Mouse (Mus musculus) bone marrow macrophage, adult 2 months (primary cell): ENCODE measurements around the gene Hdac1. TPM values are rescaled to one million over a fixed set of nuclear protein-coding genes. Genes with fewer than 3 reads are reported as not detected.
"Not testable (repeated sequence)": the region's sequence is repeated elsewhere in the genome, so short reads cannot be mapped to it uniquely, and the experiment has no call there.

Experiments
- H3K27ac ChIP-seq: 2 replicates; pipeline ENCODE4 v1.5.1; 2012; ENCODE audit warnings: low read depth, low read length; ENCODE audit not compliant: insufficient read depth
- H3K4me1 ChIP-seq: 2 replicates; pipeline ENCODE4 v1.6.1; 2012; ENCODE audit warnings: low read length; ENCODE audit not compliant: control insufficient read depth, insufficient read depth
- H3K4me3 ChIP-seq: 2 replicates; pipeline ENCODE4 v1.5.1; 2012; ENCODE audit warnings: mild to moderate bottlenecking, low read length, moderate library complexity; ENCODE audit not compliant: insufficient read depth
- CTCF ChIP-seq: IDR thresholded peaks from 2 replicates; pipeline ENCODE4 v1.5.1; 2012; ENCODE audit warnings: low read depth, mild to moderate bottlenecking, low read length, moderate library complexity
- POLR2A ChIP-seq: IDR thresholded peaks from 2 replicates; pipeline ENCODE4 v1.6.1; 2012; ENCODE audit warnings: mild to moderate bottlenecking, low read depth, low read length, borderline replicate concordance
- polyA plus RNA-seq: library from polyadenylated mRNA; stranded (reverse); fragments of >200 nt; gene quantifications from 2 replicates; pipeline ENCODE4 v1.2.4, GENCODE M21; 2012; ENCODE audit not compliant: missing spikeins, insufficient read depth, insufficient read length

Hdac1 gene
- polyA plus RNA-seq, 1 experiment: 75.2 TPM

- no peak overlapping the region for H3K4me3 ChIP-seq
- H3K27ac ChIP-seq: no peak overlapping the region
- H3K4me1 ChIP-seq: peaks cover 9% of the 10 kb centered on the region
- no peak for TF ChIP-seq CTCF
- no peak for TF ChIP-seq POLR2A
These were observed 1.6 kb upstream of the Hdac1 start for GRCm38 (mm10) chr4:129544106-129544505.

DNA sequence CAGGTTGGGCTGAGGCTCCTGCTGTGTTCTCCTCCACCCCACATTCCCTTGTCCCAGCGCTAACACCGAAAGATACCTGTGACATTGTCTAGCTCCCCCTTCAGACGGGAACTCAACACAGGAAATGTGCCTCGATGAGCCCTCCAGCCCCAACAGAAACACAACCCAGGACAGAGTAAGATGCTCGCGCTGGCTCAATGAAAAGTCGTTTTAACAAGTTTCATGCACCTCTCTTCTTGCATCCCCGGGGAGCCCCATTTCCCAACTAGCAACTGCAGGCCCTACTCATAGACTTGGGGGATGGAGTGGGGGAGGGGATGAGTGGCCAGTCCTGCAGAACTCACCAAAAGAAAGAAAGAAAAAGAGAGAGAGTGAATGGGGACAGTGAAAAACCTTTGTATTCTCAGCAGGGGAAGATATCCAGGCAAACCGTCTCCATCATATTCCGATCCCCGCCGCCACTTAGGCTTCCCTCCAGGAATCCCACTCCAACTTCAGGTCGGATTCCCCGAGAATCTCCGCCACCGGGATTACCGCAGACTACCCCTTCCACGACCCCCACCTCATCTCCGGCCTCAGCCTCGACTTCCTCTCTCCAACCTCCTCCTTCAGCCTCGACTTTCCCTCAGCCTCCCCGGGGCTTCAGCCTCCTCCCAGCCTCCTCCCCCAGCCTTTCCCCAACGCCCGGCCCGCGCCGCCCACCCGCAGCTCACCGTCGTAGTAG lies 483 bp downstream of the Hdac1 start:
- H3K27ac ChIP-seq: no peak overlapping the region
- H3K4me1 ChIP-seq: peaks cover 9% of the 10 kb centered on the region
- TF ChIP-seq POLR2A: no peak
- no peak for TF ChIP-seq CTCF
- peak overlapping the region; percentile 62 for H3K4me3 ChIP-seq

- TF ChIP-seq POLR2A (no peak), CTCF (no peak)
- Histone ChIP-seq H3K4me1 (peaks cover 9% of the 10 kb centered on the region), H3K27ac (no peak overlapping the region), H3K4me3 (no peak overlapping the region)
These were observed 2.5 kb downstream of the Hdac1 start for GRCm38 (mm10) chr4:129540012-129540411.

DNA sequence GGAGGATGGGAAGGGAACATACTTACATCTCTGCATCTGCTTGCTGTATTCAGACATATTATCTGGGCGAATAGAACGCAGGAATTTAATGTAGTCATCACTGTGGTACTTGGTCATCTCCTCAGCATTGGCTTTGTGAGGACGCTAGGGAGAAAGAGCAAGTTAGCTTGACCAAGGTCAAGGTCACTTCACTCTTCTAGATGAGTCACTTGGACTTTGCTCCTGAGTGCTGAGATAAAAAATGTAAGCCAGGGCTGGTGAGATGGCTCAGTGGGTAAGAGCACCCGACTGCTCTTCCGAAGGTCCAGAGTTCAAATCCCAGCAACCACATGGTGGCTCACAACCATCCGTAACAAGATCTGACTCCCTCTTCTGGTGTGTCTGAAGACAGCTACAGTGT lies 13.6 kb downstream of the Hdac1 start:
- not testable (repeated sequence) for H3K4me1 ChIP-seq, H3K4me3 ChIP-seq, H3K27ac ChIP-seq

GRCm38 (mm10) chr4:129525889-129526288 lies 16.6 kb downstream of the Hdac1 start:
- Histone ChIP-seq H3K4me1 (no peaks in the 10 kb centered on the region), H3K4me3 (no peak overlapping the region), H3K27ac (no peak overlapping the region)
- no peak for TF ChIP-seq CTCF
- no peak for TF ChIP-seq POLR2A

- Histone ChIP-seq H3K4me3 (no peak overlapping the region), H3K4me1 (no peaks in the 10 kb centered on the region), H3K27ac (no peak overlapping the region)
- TF ChIP-seq CTCF: no peak
- no peak for TF ChIP-seq POLR2A
These were observed 17.2 kb downstream of the Hdac1 start for GRCm38 (mm10) chr4:129525338-129525737.

DNA sequence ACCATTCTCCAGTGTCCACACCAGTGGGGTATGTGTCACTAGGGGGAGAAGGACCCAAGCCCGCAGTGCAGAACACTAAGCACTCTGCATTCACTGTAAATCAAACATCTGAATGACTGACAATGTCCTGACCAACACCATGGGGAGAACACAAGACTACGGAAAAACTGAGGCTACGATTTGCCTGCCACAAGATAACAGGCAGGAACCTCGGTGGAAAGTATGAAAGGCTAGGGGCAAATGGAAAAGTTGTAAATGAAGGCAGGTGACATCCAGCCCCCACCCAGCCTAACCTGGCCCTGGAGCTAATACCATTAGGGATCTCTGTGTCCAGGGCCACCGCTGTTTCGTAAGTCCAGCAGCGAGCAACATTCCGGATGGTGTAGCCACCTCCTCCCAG lies 24.0 kb downstream of the Hdac1 start:
- no peak overlapping the region for H3K27ac ChIP-seq
- TF ChIP-seq CTCF: no peak
- no peak for TF ChIP-seq POLR2A
- H3K4me1 ChIP-seq: no peaks in the 10 kb centered on the region
- no peak overlapping the region for H3K4me3 ChIP-seq

GRCm38 (mm10) chr4:129516925-129517324 lies 25.6 kb downstream of the Hdac1 start:
- Histone ChIP-seq H3K27ac (no peak overlapping the region), H3K4me3 (no peak overlapping the region), H3K4me1 (peaks cover 12% of the 10 kb centered on the region)
- TF ChIP-seq POLR2A: no peak
- no peak for TF ChIP-seq CTCF

DNA sequence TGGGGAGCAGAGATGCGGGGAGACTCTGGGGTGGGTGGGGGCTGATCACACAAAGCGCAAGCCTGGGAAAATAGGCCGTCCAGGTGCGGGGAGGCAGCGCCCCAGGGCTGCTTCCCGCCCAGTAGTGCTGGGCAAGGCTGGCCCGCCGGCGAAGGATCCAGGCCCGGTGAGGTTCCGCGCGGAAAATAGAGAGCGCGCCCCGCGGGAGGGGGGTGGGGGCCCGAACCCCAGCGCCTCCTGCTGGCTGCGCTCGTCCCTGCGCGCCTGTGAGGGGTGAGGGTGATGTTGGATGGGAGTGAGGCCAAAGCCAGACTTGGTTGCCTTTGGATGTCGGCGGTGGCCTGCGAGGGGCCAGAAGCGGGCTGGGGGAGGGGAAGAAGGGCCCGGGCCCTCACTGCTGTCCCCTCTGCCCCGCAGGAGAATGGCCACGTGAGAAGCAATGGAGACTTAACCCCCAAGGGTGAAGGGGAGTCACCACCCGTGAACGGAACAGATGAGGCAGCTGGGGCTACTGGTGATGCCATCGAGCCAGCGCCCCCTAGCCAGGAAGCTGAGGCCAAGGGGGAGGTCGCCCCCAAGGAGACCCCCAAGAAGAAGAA lies 28.1 kb downstream of the Hdac1 start:
- peaks cover 18% of the 10 kb centered on the region for H3K4me1 ChIP-seq
- no peak overlapping the region for H3K27ac ChIP-seq
- TF ChIP-seq CTCF (peak; percentile 74), POLR2A (no peak)
- H3K4me3 ChIP-seq: peak overlapping the region; percentile 64

DNA sequence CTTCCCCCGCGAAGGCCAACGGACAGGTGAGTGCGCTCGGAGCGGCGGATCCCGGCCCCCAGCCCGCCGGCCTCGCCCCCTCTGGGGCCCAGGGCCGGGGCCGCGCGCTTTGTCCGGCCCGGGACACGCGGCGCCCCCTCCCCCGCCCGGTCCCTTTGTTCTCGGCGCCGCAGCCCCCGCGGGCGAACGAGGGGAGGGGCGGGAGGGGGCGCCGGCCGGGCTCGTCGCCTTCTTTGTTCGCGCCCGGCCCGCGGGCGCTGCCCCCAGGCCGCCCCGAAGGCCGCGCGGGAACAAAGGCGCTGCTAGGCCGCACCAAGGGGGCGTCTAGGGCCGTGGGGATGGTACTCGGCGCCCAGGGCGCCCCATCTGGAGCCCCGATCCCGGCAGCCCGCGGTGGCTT lies 28.6 kb downstream of the Hdac1 start:
- TF ChIP-seq CTCF (no peak), POLR2A (no peak)
- Histone ChIP-seq H3K4me1 (peaks cover 18% of the 10 kb centered on the region), H3K4me3 (peak overlapping the region; percentile 64), H3K27ac (no peak overlapping the region)
